Mouse (Mus musculus) forebrain, embryonic 14.5 days (tissue): Measurements from ENCODE around the gene Slc25a27. TPM values are rescaled to one million over a fixed set of nuclear protein-coding genes. Genes with fewer than 3 reads are reported as not detected.
A peak's percentile ranks its signal among the peaks of the same experiment; 100 is the strongest.

Source experiments
- ATAC-seq: fragments of 200-750 bp; cut with Nextera tagmentation; 2 replicates; pipeline ENCODE4 v1.8.0; 2017; ENCODE audit warnings: mild to moderate bottlenecking, moderate library complexity
- DNase-seq: peaks from one replicate; pipeline ENCODE4 v3.0.0-alpha.2; 2015; ENCODE audit warnings: low spot score
- H3K27ac ChIP-seq: fragments of 300-500 bp; sonication (generic); 2 replicates; pipeline ENCODE4 v1.5.1; 2014; ENCODE audit warnings: low read depth, mild to moderate bottlenecking, control low read depth, low read length, moderate library complexity
- H3K27me3 ChIP-seq: fragments of 300-500 bp; sonication (generic); replicated peaks from 2 replicates; pipeline ENCODE4 v1.6.1; 2014; ENCODE audit warnings: low read length, control low read depth, mixed read lengths; ENCODE audit not compliant: control insufficient read depth, insufficient read depth
- H3K36me3 ChIP-seq: fragments of 300-500 bp; sonication (generic); 2 replicates; pipeline ENCODE4 v1.6.1; 2014; ENCODE audit warnings: low read length, control low read depth; ENCODE audit not compliant: control insufficient read depth, insufficient read depth
- H3K4me1 ChIP-seq: fragments of 300-500 bp; sonication (generic); 2 replicates; pipeline ENCODE4 v1.6.1; 2014; ENCODE audit warnings: antibody characterized with exemption, low read length, control low read depth; ENCODE audit not compliant: control insufficient read depth, insufficient read depth
- H3K4me2 ChIP-seq: fragments of 300-500 bp; sonication (generic); 2 replicates; pipeline ENCODE4 v1.6.1; 2014; ENCODE audit warnings: mild to moderate bottlenecking, control low read depth, low read length
- H3K4me3 ChIP-seq: fragments of 300-500 bp; sonication (generic); 2 replicates; pipeline ENCODE4 v1.5.1; 2014; ENCODE audit warnings: low read depth, low read length, control low read depth
- H3K9ac ChIP-seq: fragments of 300-500 bp; sonication (generic); 2 replicates; pipeline ENCODE4 v1.6.1; 2014; ENCODE audit warnings: mild to moderate bottlenecking, low read length, control low read depth, moderate library complexity
- H3K9me3 ChIP-seq: fragments of 300-500 bp; sonication (generic); replicated peaks from 2 replicates; pipeline ENCODE4 v1.6.1; 2016; ENCODE audit warnings: low read length, control low read depth, mixed read lengths; ENCODE audit not compliant: control insufficient read depth
- WGBS: fragments of 180-500 bp; shearing (Covaris S2); extraction: QIAGEN DNeasy Blood & Tissue Kit; methylation state at CpG from one replicate; pipeline ENCODE4 v1.1.7; 2014; 5-methylcytosine and 5-hydroxymethylcytosine counted together
- polyA plus RNA-seq: library from polyadenylated mRNA; unstranded; fragments of >200 nt; fragmentation: Nextera tagmentation; extraction: Ambion mirVana; gene quantifications from 2 replicates; pipeline ENCODE4 v1.2.1, GENCODE M21; 2014

The Slc25a27 gene
- polyA plus RNA-seq, 1 experiment from 2014 or later = 31.6 TPM

- peak within 1 kb of the TSS; percentile 77 for H3K4me2 ChIP-seq
- H3K27me3 ChIP-seq = no peaks in the 10 kb centered on the region
- peak within 1 kb of the TSS; percentile 94 for H3K4me3 ChIP-seq
- H3K9ac ChIP-seq = peak within 1 kb of the TSS; percentile 95
- peak within 1 kb of the TSS; percentile 66 for H3K27ac ChIP-seq
- WGBS = 0% methylated on average over 17 of the region's 17 CpGs
- peak; percentile 24 for DNase-seq
- peaks cover 12% of the 10 kb centered on the region for H3K36me3 ChIP-seq
- peaks cover 14% of the 10 kb centered on the region for H3K4me1 ChIP-seq
- 0 out of 2 replicates have a peak, but pooled peaks have one; percentile 0 for ATAC-seq
- no peaks in the 10 kb centered on the region for H3K9me3 ChIP-seq
These were observed 353 bp upstream of the Slc25a27 start, which contains the start of gene Cyp39a1 for GRCm38 (mm10) chr17:43667290-43667843. TSS of gene Cyp39a1 (plus strand) at chr17:43667425.

- ATAC-seq = no peak
- WGBS = 75% methylated on average over 14 of the region's 14 CpGs
- H3K9me3 ChIP-seq = no peaks in the 10 kb centered on the region
These were observed 15.5 kb downstream of the Slc25a27 start for GRCm38 (mm10) chr17:43651314-43652046.

GRCm38 (mm10) chr17:43649641-43650436 lies 17.2 kb downstream of the Slc25a27 start:
- Histone ChIP-seq H3K4me3 (no peak overlapping the region), H3K36me3 (peaks cover 86% of the 10 kb centered on the region), H3K9ac (no peak overlapping the region), H3K4me1 (no peaks in the 10 kb centered on the region), H3K4me2 (no peak overlapping the region), H3K9me3 (no peaks in the 10 kb centered on the region), H3K27me3 (no peaks in the 10 kb centered on the region), H3K27ac (no peak overlapping the region)
- peak; percentile 31 for DNase-seq
- peak; percentile 27; the same call in 1 of the 2 replicates for ATAC-seq
- WGBS = 78% methylated on average over 10 of the region's 10 CpGs

More at GRCm38 (mm10) chr17:43651314-43652046, 15.5 kb downstream of the Slc25a27 start:
- H3K27me3 ChIP-seq = no peaks in the 10 kb centered on the region
- no peaks in the 10 kb centered on the region for H3K4me1 ChIP-seq
- no peak overlapping the region for H3K4me3 ChIP-seq
- DNase-seq = no peak
- H3K9ac ChIP-seq = no peak overlapping the region
- H3K4me2 ChIP-seq = no peak overlapping the region
- H3K27ac ChIP-seq = no peak overlapping the region
- H3K36me3 ChIP-seq = peaks cover 74% of the 10 kb centered on the region

- DNase-seq = no peak
- ATAC-seq = no peak
- WGBS = 47% methylated on average over 5 of the region's 5 CpGs
- Histone ChIP-seq H3K4me3 (no peak overlapping the region), H3K4me2 (no peak overlapping the region), H3K9me3 (no peaks in the 10 kb centered on the region), H3K27me3 (no peaks in the 10 kb centered on the region), H3K9ac (no peak overlapping the region), H3K4me1 (no peaks in the 10 kb centered on the region), H3K36me3 (peaks cover 81% of the 10 kb centered on the region), H3K27ac (no peak overlapping the region)
These were observed 20.1 kb downstream of the Slc25a27 start for GRCm38 (mm10) chr17:43646925-43647324.

GRCm38 (mm10) chr17:43645136-43645535 lies 21.9 kb downstream of the Slc25a27 start:
- H3K4me3 ChIP-seq = no peak overlapping the region
- no peak overlapping the region for H3K9ac ChIP-seq
- no peaks in the 10 kb centered on the region for H3K27me3 ChIP-seq
- no peak overlapping the region for H3K4me2 ChIP-seq
- ATAC-seq (no peak), DNase-seq (no peak)
- peaks cover 70% of the 10 kb centered on the region for H3K36me3 ChIP-seq
- H3K4me1 ChIP-seq = no peaks in the 10 kb centered on the region
- H3K27ac ChIP-seq = no peak overlapping the region
- WGBS = 99% methylated on average over 3 of the region's 3 CpGs
- H3K9me3 ChIP-seq = no peaks in the 10 kb centered on the region

- WGBS = 86% methylated on average over 7 of the region's 7 CpGs
- peaks cover 63% of the 10 kb centered on the region for H3K36me3 ChIP-seq
These were observed 22.6 kb downstream of the Slc25a27 start for GRCm38 (mm10) chr17:43644375-43644774.

GRCm38 (mm10) chr17:43643191-43643590 lies 23.8 kb downstream of the Slc25a27 start:
- H3K4me2 ChIP-seq = no peak overlapping the region
- no peak overlapping the region for H3K4me3 ChIP-seq
- WGBS = 84% methylated on average over 7 of the region's 7 CpGs
- no peaks in the 10 kb centered on the region for H3K9me3 ChIP-seq
- ATAC-seq (no peak), DNase-seq (no peak)
- no peak overlapping the region for H3K27ac ChIP-seq
- H3K9ac ChIP-seq = no peak overlapping the region
- no peaks in the 10 kb centered on the region for H3K27me3 ChIP-seq
- H3K36me3 ChIP-seq = peaks cover 54% of the 10 kb centered on the region
- H3K4me1 ChIP-seq = no peaks in the 10 kb centered on the region

More at GRCm38 (mm10) chr17:43644375-43644774, 22.6 kb downstream of the Slc25a27 start:
- Histone ChIP-seq H3K27ac (no peak overlapping the region), H3K27me3 (no peaks in the 10 kb centered on the region), H3K4me2 (no peak overlapping the region), H3K4me1 (no peaks in the 10 kb centered on the region), H3K9me3 (no peaks in the 10 kb centered on the region), H3K9ac (no peak overlapping the region), H3K4me3 (no peak overlapping the region)
- no peak for DNase-seq
- ATAC-seq = no peak

GRCm38 (mm10) chr17:43640825-43641224 lies 26.2 kb downstream of the Slc25a27 start:
- Histone ChIP-seq H3K4me1 (no peaks in the 10 kb centered on the region), H3K27ac (no peak overlapping the region), H3K27me3 (no peaks in the 10 kb centered on the region), H3K4me2 (no peak overlapping the region), H3K9ac (no peak overlapping the region), H3K9me3 (no peaks in the 10 kb centered on the region), H3K4me3 (no peak overlapping the region), H3K36me3 (peaks cover 38% of the 10 kb centered on the region)
- WGBS = 93% methylated on average over 1 of the region's 1 CpGs
- no peak for ATAC-seq
- DNase-seq = no peak
